Comparison of ENCODE assay signal across 9 mouse cellular contexts in genomic region chr9:108568511-108568921, GRCm38 (mm10). TPM values are rescaled to one million over a fixed set of nuclear protein-coding genes. Genes with fewer than 3 reads are reported as not detected.
DNase-seq lines count a peak whose midpoint lies in the region; ATAC-seq lines count a peak whose summit lies in the region.
"Had no signal": no experiment of that assay in that cellular context is flagged by ENCODE, and none has a peak within 500 bp of the region (broad histone marks: within the 10 kb centered on the region; RNA-seq: fewer than 3 reads in every experiment).

No protein-coding gene starts in this region.

- no peaks in the 10 kb centered on the region for H3K27me3 ChIP-seq in forebrain, embryonic 14.5 days (replicated peaks; ENCODE audit: control insufficient read depth, insufficient read depth, low read length)
- H3K27me3 ChIP-seq in liver, embryonic 15.5 days = no peaks in the 10 kb centered on the region
- H3K27me3 ChIP-seq: Patski had no signal

- no peak overlapping the region; the same call in 1 of the 2 replicates for H3K9ac ChIP-seq in forebrain, embryonic 14.5 days (ENCODE audit: low read length)
- peak overlapping the region; percentile 83 for H3K9ac ChIP-seq in liver, embryonic 15.5 days

- H3K4me2 ChIP-seq in forebrain, embryonic 14.5 days (ENCODE audit: low read length) = peak overlapping the region; percentile 99
- peak overlapping the region; percentile 98 for H3K4me2 ChIP-seq in liver, embryonic 15.5 days

- no peak for ATAC-seq in forebrain, embryonic 14.5 days
- no peak for ATAC-seq in liver, embryonic 15.5 days (ENCODE audit: insufficient read depth)
- ATAC-seq in erythroid progenitor cell, adult 5-6 weeks (replicated peaks; ENCODE audit: low FRiP score, poor library complexity, severe bottlenecking) = no peak
- ATAC-seq: Patski had no signal

- DNase-seq in gastrocnemius, postnatal 14 days = peak; percentile 7
- no peak for DNase-seq in gastrocnemius, postnatal 25 days
- DNase-seq in A20 (ENCODE audit: low read depth, low spot score) = peak; percentile 70
- no peak for DNase-seq in forebrain, embryonic 14.5 days (ENCODE audit: low spot score)
- peak; percentile 45 for DNase-seq in yolk sac, embryonic 10.5 days (ENCODE audit: low spot score)
- DNase-seq in T-cell, adult 2 months (ENCODE audit: low spot score) = no peak

- H3K4me1 ChIP-seq in forebrain, embryonic 14.5 days (ENCODE audit: control insufficient read depth, insufficient read depth, low read length) = peaks cover 21% of the 10 kb centered on the region
- peaks cover 72% of the 10 kb centered on the region for H3K4me1 ChIP-seq in liver, embryonic 15.5 days (replicated peaks)

- intact Hi-C loops in gastrocnemius, postnatal 14 days (cut with DNase I; ENCODE audit: low total_unique reads) = no loop called here

- 0 out of 2 replicates have a peak overlapping the region, but pooled peaks have one; percentile 72 for H3K4me3 ChIP-seq in forebrain, embryonic 14.5 days (ENCODE audit: low read depth, low read length)
- peak overlapping the region; percentile 80 for H3K4me3 ChIP-seq in liver, embryonic 15.5 days (replicated peaks)

- H3K36me3 ChIP-seq in forebrain, embryonic 14.5 days (ENCODE audit: control insufficient read depth, insufficient read depth, low read length) = peaks cover 55% of the 10 kb centered on the region
- H3K36me3 ChIP-seq in liver, embryonic 15.5 days (replicated peaks) = peaks cover 50% of the 10 kb centered on the region

- H3K9me3 ChIP-seq in forebrain, embryonic 14.5 days (replicated peaks; ENCODE audit: control insufficient read depth, low read length) = no peaks in the 10 kb centered on the region
- no peaks in the 10 kb centered on the region for H3K9me3 ChIP-seq in liver, embryonic 15.5 days (replicated peaks)

- no peak overlapping the region for H3K27ac ChIP-seq in forebrain, embryonic 14.5 days (ENCODE audit: low read depth, low read length)
- H3K27ac ChIP-seq in liver, embryonic 15.5 days (replicated peaks) = peak overlapping the region; percentile 96

- WGBS in forebrain, embryonic 14.5 days = 78% methylated on average over 17 of the region's 17 CpGs
- 39% methylated on average over 17 of the region's 17 CpGs for WGBS in liver, embryonic 15.5 days (ENCODE audit: insufficient replicate concordance)

RNA-seq across cellular contexts. Expression of gene Dalrd3, which starts 1.2 kb away (rescaled TPM):
- 1 to 10 TPM; 7.0 to 7.9 TPM for total RNA-seq in gastrocnemius, postnatal 14 days (2021)
- 10 to 100 TPM in 1 of 2 experiments, 1 to 10 TPM in 1; 7.6 to 10.4 TPM for total RNA-seq in gastrocnemius, postnatal 25 days (2021)
- 188 and 190 TPM in 2 replicates for polyA plus RNA-seq in forebrain, embryonic 14.5 days (2014; fragmentation: Nextera tagmentation; extraction: Ambion mirVana)
- 29.2 and 34.2 TPM in 2 replicates for polyA plus RNA-seq in liver, embryonic 15.5 days (2015; fragmentation: Nextera tagmentation; extraction: Ambion mirVana)
- total RNA-seq in erythroid progenitor cell, adult 5-6 weeks (2015; ENCODE audit: low replicate concordance) = 47.8 and 48.7 TPM in 2 replicates
- 18.7 and 23.7 TPM in 2 replicates for total RNA-seq in erythroid progenitor cell, adult 5-6 weeks (2017; ENCODE audit: low replicate concordance)

RNA-seq across cellular contexts. Expression of gene Ndufaf3, which starts 1.3 kb away (rescaled TPM):
- 10 to 100 TPM; 30.0 to 32.9 TPM for total RNA-seq in gastrocnemius, postnatal 14 days (2021)
- total RNA-seq in gastrocnemius, postnatal 25 days (2021) = 10 to 100 TPM; 28.2 to 37.5 TPM
- 82.7 and 105 TPM in 2 replicates for polyA plus RNA-seq in forebrain, embryonic 14.5 days (2014; fragmentation: Nextera tagmentation; extraction: Ambion mirVana)
- polyA plus RNA-seq in liver, embryonic 15.5 days (2015; fragmentation: Nextera tagmentation; extraction: Ambion mirVana) = 25.6 and 26.2 TPM in 2 replicates
- 16.3 and 22.0 TPM in 2 replicates for total RNA-seq in erythroid progenitor cell, adult 5-6 weeks (2015; ENCODE audit: low replicate concordance)
- total RNA-seq in erythroid progenitor cell, adult 5-6 weeks (2017; ENCODE audit: low replicate concordance) = 1.4 and 37.6 TPM in 2 replicates

RNA-seq across cellular contexts. Expression of gene Impdh2, which starts 8.4 kb away (rescaled TPM):
- 10 to 100 TPM; 50.6 to 55.4 TPM for total RNA-seq in gastrocnemius, postnatal 14 days (2021)
- 10 to 100 TPM; 51.9 to 54.0 TPM for total RNA-seq in gastrocnemius, postnatal 25 days (2021)
- polyA plus RNA-seq in forebrain, embryonic 14.5 days (2014; fragmentation: Nextera tagmentation; extraction: Ambion mirVana) = 125 and 136 TPM in 2 replicates
- polyA plus RNA-seq in liver, embryonic 15.5 days (2015; fragmentation: Nextera tagmentation; extraction: Ambion mirVana) = 91.3 and 93.7 TPM in 2 replicates
- 28.8 and 75.0 TPM in 2 replicates for total RNA-seq in erythroid progenitor cell, adult 5-6 weeks (2015; ENCODE audit: low replicate concordance)
- 37.1 and 46.5 TPM in 2 replicates for total RNA-seq in erythroid progenitor cell, adult 5-6 weeks (2017; ENCODE audit: low replicate concordance)

RNA-seq across cellular contexts. Expression of gene Wdr6, which starts 10.0 kb away (rescaled TPM):
- 10 to 100 TPM in 1 of 2 experiments, 1 to 10 TPM in 1; 6.9 to 10.4 TPM for total RNA-seq in gastrocnemius, postnatal 14 days (2021)
- 1 to 10 TPM; 5.2 to 5.3 TPM for total RNA-seq in gastrocnemius, postnatal 25 days (2021)
- 162 and 187 TPM in 2 replicates for polyA plus RNA-seq in forebrain, embryonic 14.5 days (2014; fragmentation: Nextera tagmentation; extraction: Ambion mirVana)
- 11.4 and 12.1 TPM in 2 replicates for polyA plus RNA-seq in liver, embryonic 15.5 days (2015; fragmentation: Nextera tagmentation; extraction: Ambion mirVana)
- 2.9 and 6.8 TPM in 2 replicates for total RNA-seq in erythroid progenitor cell, adult 5-6 weeks (2015; ENCODE audit: low replicate concordance)
- 1.4 and 3.7 TPM in 2 replicates for total RNA-seq in erythroid progenitor cell, adult 5-6 weeks (2017; ENCODE audit: low replicate concordance)

RNA-seq across cellular contexts. Expression of gene P4htm, which starts 29.0 kb away (rescaled TPM):
- total RNA-seq in gastrocnemius, postnatal 14 days (2021) = 1 to 10 TPM; 4.0 to 4.1 TPM
- total RNA-seq in gastrocnemius, postnatal 25 days (2021) = 1 to 10 TPM; 2.8 to 3.1 TPM
- polyA plus RNA-seq in forebrain, embryonic 14.5 days (2014; fragmentation: Nextera tagmentation; extraction: Ambion mirVana) = 14.5 and 18.1 TPM in 2 replicates
- polyA plus RNA-seq in liver, embryonic 15.5 days (2015; fragmentation: Nextera tagmentation; extraction: Ambion mirVana) = 0.36 and 0.41 TPM in 2 replicates
- not detected in 2 replicates for total RNA-seq in erythroid progenitor cell, adult 5-6 weeks (2015; ENCODE audit: low replicate concordance)
- total RNA-seq in erythroid progenitor cell, adult 5-6 weeks (2017; ENCODE audit: low replicate concordance) = not detected in 2 replicates

Comparison
In these comparisons a context has a peak if more than half of its experiments do, and no peak if none do; other contexts are left out.
1. DNase-seq: peak in gastrocnemius, postnatal 14 days (single experiment), A20 (single experiment) and yolk sac, embryonic 10.5 days (single experiment); none in gastrocnemius, postnatal 25 days (single experiment), forebrain, embryonic 14.5 days (single experiment) and T-cell, adult 2 months (single experiment).